Mouse (Mus musculus): ENCODE measurements around the gene Frmd4b.

Gene Frmd4b

DNA sequence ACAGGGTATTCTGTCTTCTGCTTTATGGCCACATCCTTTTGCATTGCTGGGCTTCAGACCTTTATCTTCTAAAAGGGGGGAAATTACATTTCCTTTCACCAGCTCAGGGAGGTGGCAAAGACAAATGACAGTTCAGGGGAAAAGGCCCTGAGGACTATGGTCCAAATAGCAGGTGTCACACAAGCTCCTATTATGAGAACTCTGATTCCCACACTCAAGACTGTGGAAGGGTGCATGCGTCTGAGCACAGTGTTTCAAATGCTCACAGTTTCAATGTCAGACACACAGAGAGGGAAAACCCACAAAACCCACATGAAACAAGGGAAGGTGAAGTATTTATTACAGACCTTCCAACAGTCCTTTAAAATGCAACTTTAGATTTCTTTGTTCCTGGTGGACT is 246.9 kb downstream of the Frmd4b start:
- POLR2A ChIA-PET: interaction anchor here in 1 of 4 experiments (0.9 to 2.5 kb wide), 2 partner anchors 10 to 12 kb away, joined by 3 to 8 read pairs; no protein-coding TSS in a partner anchor
- CTCF ChIA-PET: interaction anchor here in 1 of 4 experiments (0.8 kb wide), 1 partner anchor 46 kb away, joined by 3 read pairs; no protein-coding TSS in a partner anchor

DNA sequence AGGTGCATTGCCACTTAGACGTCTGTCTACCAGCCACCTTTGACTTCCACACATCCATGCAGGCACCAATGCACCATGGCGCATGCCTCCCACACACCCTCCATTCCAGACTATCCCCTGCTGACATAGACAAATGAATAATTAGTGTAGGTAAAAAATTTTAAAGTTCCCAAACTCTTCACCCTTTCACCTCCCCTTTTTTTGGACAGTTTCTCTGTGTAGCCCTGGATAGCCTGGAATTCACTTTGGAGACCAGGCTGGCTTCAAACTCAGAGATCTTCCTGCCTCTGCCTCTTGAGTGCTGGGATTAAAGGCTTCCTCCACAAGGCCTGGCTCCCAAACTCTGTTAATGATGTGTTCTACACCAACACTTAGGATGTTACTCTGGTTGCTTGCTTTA is 253.5 kb downstream of the Frmd4b start:
- CTCF ChIA-PET: interaction anchor here in 1 of 4 experiments (0.5 kb wide), 1 partner anchor 49 kb away, joined by 3 read pairs; no protein-coding TSS in a partner anchor
- POLR2A ChIA-PET: no interaction called here

DNA sequence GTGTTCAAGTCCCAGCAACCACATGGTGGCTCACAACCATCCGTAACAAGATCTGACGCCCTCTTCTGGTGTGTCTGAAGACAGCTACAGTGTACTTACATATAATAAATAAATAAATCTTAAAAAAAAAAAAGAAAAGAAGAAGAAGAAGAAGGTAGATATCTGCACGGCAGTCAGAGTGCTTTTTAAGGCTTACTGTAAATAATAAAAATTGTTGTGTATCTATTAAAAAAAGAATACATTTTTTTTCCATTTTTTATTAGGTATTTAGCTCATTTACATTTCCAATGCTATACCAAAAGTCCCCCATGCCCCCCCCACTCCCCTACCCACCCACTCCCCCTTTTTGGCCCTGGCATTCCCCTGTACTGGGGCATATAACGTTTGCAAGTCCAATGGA is 259.7 kb downstream of the Frmd4b start:
- POLR2A ChIA-PET: interaction anchor here in 1 of 4 experiments (1.4 to 1.7 kb wide), 2 partner anchors 79 to 152 kb away, joined by 3 to 4 read pairs; partner anchors contain the start of gene Uba3

DNA sequence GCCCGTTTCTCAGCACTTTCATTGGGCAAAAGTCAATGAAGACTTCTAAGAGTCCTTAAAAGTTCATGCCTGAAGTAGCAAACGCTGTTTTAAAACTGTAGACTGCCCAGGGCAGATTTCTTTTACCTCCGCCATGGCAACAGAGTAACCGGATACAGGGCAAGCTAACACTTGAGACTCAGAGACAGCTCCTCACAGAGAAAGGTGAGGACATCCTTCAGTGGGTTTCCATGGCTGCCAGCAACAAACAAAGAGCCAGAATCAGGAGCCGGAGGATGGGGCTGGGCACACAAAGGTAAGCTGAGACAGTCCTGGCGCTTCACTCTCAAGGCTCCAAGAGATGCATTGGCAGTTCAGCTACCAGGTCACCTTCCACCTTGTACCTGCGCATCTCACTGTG is 260.7 kb downstream of the Frmd4b start:
- ChIA-PET CTCF (interaction anchor here in 1 of 4 experiments (0.7 kb wide), 1 partner anchor 10 kb away, joined by 3 read pairs; no protein-coding TSS in a partner anchor), POLR2A (interaction anchor here in 2 of 4 experiments (1.3 to 1.7 kb wide), 3 partner anchors 45 to 78 kb away, joined by 3 to 4 read pairs (median 4); no protein-coding TSS in a partner anchor)

More for the DNA sequence above, 259.7 kb downstream of the Frmd4b start:
- CTCF ChIA-PET: interaction anchor here in 1 of 4 experiments (0.7 kb wide), 1 partner anchor 9 kb away, joined by 3 read pairs; no protein-coding TSS in a partner anchor

DNA sequence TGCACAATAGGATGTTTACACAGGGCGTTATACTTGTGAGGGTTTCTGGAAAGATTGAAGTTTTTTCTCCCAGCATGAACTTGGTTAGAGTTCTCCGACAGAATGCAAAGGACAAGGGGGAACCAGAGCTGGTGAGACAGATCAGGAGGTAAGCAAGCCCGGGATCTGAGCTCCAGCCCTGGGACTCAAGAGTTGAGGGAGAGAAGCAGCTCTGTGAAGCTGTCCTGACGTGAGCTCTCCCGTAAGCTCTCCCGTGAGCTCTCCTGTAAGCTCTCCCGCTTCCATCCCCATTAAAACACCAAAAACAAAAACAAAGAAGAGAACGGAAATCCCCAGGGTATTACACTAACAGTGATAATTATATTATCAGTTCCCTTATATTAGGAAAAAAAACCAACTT is 262.2 kb downstream of the Frmd4b start:
- ChIA-PET CTCF (interaction anchor here in 1 of 4 experiments (0.6 to 0.8 kb wide), 3 partner anchors 9 to 243 kb away, joined by 3 to 4 read pairs (median 3); no protein-coding TSS in a partner anchor), POLR2A (interaction anchor here in 3 of 4 experiments (0.7 to 1.4 kb wide), 5 partner anchors 40 to 150 kb away, joined by 3 to 4 read pairs (median 3); partner anchors contain the start of gene Uba3 (in 1 of the 3))

DNA sequence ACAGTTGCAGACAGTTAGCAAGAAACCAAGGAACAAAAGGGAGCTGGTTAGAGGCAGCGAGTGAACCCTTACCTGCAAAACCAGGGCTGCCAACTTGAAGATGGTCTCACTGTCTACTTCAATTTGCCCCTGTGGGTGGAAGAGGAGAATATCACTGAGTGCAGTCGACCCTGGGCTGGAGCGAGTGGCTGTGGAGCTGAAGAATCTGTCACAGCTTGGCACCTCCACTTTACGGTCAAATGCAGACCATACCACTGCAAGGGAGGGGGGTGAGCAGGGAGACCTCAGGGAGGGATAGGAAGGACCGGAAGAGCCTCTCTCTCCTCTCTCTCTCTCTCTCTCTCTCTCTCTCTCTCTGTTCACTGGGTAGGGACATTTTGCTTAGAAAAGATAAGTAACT is 263.4 kb downstream of the Frmd4b start:
- POLR2A ChIA-PET: interaction anchor here in 1 of 4 experiments (0.8 to 1.1 kb wide), 3 partner anchors 26 to 43 kb away, joined by 3 read pairs; no protein-coding TSS in a partner anchor
- CTCF ChIA-PET: interaction anchor here in 2 of 4 experiments (0.5 to 0.6 kb wide), 2 partner anchors 250 to 501 kb away, joined by 3 to 5 read pairs; no protein-coding TSS in a partner anchor

DNA sequence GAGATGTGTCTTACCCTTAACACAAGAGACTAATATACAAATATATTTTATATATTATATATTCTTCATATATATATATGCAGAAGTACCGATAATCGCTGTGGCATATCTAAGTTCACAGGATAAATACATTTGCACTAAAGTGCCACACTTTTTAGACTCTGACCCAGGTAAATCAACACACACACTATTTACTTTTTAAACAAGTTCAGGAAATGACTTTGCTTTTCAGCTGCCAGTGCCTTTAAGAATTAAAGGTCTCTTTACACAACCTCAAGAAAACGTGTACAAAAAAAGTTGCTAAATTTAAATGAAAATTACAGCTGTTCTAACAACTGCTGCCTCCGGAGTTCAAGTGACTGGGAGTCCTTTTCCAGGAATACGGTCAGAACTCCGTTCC is 264.0 kb downstream of the Frmd4b start:
- CTCF ChIA-PET: interaction anchor here in 1 of 4 experiments (0.6 kb wide), 1 partner anchor 249 kb away, joined by 3 read pairs; no protein-coding TSS in a partner anchor
- POLR2A ChIA-PET: interaction anchor here in 2 of 4 experiments (0.8 to 1.6 kb wide), 4 partner anchors 25 to 47 kb away, joined by 3 read pairs; no protein-coding TSS in a partner anchor

DNA sequence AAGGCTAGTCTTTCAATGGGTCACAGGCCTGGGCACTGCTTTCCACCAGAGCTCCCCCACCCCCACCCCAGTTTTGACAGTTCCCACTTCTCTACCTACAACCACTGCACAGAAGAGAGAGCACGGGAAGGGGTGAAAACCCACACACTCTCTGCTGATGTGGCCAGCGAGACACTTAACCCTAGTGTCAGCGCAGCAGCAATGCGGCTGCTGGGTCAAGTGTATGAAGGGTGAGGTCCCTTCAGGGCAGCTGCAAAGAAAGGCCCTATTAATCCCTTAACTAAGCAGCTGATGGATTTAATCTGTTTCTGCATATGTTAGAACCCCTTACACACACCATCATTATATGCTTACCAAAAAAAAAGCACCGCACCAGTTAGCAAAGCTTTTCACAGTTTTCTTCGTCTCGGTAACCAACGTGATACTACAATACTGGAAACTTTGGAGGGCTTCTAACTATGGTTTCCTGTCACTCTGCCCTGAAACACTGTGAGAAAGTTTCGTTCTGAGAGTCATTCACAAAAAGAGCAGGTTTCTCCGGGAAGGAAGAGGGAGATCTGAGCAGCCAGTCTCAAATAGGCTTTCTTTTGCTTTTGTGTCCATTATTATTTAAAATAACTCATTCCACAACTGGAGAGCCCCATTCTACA is 264.7 kb downstream of the Frmd4b start:
- ChIA-PET CTCF (no interaction called here), POLR2A (interaction anchor here in 1 of 4 experiments (0.6 to 1.6 kb wide), 2 partner anchors 46 to 61 kb away, joined by 3 read pairs; no protein-coding TSS in a partner anchor)

DNA sequence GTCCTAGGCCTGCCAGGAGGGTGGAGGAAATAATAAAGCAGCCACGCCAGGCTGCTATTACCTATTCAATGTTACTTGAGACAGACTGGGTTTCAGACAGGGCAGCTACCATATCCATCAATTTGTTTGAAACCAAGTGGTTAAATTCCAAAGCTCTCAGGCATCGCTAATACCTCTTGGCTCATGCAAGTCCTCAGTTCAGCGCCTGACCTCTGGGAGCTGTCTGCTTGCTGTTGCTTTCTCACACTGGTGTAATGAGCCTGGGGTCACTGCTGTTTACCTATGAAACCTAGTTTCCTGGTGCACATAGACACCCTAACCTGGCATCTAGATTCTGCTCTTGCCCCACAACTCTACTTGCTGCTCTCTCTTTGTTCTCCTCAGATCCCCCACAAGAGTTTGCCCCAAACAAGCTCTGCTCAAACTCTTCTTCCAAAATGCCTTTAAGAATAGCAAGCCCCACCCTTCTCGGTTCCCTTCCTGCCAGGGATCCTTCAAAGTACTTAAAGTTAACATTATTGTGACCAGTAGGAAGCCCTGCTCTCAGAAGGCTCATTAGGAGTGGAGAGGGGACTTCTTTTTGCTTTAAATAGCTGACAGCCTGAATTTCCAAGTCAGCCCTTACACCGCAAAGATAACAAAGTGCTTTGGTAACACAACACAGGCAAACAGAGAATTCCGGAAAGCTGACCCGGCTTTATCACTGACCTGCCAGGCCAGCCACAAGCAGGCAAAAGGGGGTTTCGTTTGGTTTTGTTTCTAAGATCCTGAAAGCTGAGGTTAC is 267.8 kb downstream of the Frmd4b start:
- ChIA-PET POLR2A (interaction anchor here in 2 of 4 experiments (0.6 to 2.1 kb wide), 7 partner anchors 9 to 565 kb away, joined by 3 to 6 read pairs (median 3); no protein-coding TSS in a partner anchor), CTCF (interaction anchor here in 3 of 4 experiments (0.5 to 1.4 kb wide), 5 partner anchors 19 to 269 kb away, joined by 3 to 7 read pairs (median 3); no protein-coding TSS in a partner anchor)

DNA sequence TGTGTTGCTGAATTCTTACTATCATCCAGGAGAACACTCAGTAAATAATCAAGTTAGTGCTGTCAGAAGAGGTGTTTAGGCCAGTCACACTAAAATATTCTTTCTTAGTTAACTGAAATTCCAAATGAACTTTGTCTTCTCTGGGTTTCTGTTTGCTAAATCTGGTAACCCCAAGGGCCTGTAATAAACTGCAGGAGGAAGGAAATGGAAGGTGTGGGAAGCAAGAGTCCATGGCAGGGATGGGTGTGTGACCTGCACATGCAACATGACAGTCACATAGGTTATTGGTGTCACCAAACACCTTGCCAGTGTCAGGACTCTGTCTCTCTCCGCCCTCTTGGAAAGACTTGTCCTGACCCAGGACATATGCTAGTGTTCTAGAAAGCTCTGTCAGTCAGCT is 270.4 kb downstream of the Frmd4b start:
- CTCF ChIA-PET: interaction anchor here in 2 of 4 experiments (0.6 kb wide), 2 partner anchors 9 to 52 kb away, joined by 3 to 4 read pairs; no protein-coding TSS in a partner anchor
- POLR2A ChIA-PET: interaction anchor here in 2 of 4 experiments (0.7 to 1.6 kb wide), 3 partner anchors 7 to 111 kb away, joined by 3 read pairs; no protein-coding TSS in a partner anchor

DNA sequence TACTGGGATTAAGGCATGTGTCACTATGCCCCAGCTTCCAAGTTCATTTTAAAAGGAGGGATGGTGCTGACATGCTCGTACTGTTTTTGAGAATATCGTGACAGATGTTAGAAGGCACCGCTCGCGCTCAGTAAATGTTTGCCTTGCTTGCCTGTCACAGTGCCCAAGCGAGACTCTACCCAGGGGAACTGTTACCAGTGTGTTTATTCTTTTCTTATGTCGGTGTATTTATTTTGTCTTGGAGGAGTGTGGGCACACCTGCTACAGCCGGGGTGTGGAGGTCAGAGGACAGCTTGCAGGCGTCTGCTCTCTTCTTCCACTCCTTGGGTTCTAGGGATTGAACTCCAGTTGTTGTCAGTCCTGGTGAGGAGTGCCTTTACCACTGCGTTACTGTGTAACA is 270.8 kb downstream of the Frmd4b start:
- ChIA-PET POLR2A (interaction anchor here in 2 of 4 experiments (0.7 to 1.6 kb wide), 2 partner anchors 25 to 112 kb away, joined by 3 to 5 read pairs; no protein-coding TSS in a partner anchor), CTCF (interaction anchor here in 2 of 4 experiments (0.6 kb wide), 2 partner anchors 9 to 52 kb away, joined by 3 to 4 read pairs; no protein-coding TSS in a partner anchor)

DNA sequence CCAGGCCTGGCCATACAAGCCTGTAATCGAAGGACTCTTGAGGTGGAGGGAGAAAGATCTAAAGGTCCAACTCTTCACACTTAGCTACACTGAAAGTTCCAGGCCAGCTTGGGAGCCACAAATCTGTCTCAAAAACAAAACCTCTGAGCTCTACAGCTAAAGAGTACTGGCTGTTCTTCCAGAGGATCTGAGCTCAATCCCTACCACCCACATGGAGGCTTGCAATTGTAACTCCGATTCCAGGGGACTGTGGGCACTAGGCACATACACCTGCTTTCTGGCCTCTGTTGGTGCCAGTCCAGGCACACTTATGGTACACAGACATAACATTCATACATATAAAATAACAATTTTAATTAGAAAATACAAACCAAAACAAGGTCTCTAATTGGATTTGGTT is 271.4 kb downstream of the Frmd4b start:
- ChIA-PET POLR2A (interaction anchor here in 2 of 4 experiments (1.2 to 1.6 kb wide), 2 partner anchors 25 to 35 kb away, joined by 3 to 5 read pairs; no protein-coding TSS in a partner anchor), CTCF (no interaction called here)

DNA sequence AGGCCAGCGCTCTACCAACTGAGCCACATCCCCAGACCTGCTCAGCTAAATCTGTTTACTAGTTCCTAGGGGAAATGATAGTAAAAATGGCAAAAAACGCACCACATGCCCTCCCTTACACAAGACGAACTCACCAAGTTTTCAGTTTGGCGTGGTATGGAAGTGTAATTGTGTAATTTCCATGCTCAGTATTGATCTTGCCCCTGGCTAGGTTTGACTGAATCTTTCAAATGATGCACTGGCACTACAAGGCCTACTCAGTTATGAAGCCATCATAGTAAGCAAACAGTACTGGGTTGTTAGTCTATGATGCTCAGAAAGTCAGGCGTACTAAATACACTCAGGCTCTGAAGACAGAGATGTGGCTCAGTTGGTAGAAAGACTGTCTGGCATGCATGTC is 275.2 kb downstream of the Frmd4b start:
- CTCF ChIA-PET: no interaction called here
- POLR2A ChIA-PET: no interaction called here

DNA sequence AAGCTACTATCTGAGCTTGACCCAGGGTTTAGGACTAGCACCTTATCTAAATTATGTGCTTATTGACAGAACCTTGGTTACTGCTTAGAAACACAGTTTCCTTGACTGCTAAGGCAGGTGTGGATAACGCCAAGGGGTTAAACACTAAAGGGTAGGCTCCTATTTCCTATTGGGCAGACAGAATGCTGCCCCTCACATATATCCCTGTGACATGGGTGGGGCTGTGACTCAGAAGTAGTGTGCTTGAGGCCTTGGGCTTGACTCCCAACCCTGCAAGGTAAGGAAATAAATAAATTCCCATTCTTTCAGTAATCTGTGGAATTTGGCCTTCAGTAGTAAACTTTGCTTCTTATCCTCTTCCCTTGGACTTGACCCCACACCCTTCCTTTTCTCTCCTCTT is 275.7 kb downstream of the Frmd4b start:
- POLR2A ChIA-PET: interaction anchor here in 1 of 4 experiments (1.1 kb wide), 1 partner anchor 71 kb away, joined by 3 read pairs; no protein-coding TSS in a partner anchor
- CTCF ChIA-PET: no interaction called here

DNA sequence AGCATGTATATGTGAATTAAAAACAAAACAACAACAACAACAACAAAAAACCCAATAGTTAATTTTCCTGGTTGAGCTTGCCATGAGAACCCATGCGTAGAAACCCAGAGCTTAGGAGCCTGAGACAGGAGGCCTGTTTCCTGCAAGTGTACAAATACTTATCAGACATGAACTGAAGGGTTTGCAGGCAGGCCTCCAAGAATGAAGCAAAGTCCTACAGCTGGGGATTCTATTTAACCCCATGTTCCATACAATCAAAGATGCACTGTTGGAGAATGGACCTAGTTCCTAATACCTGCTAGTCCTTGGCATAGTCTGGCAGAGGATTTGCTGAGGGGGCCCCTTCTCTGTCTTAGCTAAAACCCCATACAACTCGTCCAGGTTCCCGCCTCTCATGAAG is 276.2 kb downstream of the Frmd4b start:
- CTCF ChIA-PET: no interaction called here

DNA sequence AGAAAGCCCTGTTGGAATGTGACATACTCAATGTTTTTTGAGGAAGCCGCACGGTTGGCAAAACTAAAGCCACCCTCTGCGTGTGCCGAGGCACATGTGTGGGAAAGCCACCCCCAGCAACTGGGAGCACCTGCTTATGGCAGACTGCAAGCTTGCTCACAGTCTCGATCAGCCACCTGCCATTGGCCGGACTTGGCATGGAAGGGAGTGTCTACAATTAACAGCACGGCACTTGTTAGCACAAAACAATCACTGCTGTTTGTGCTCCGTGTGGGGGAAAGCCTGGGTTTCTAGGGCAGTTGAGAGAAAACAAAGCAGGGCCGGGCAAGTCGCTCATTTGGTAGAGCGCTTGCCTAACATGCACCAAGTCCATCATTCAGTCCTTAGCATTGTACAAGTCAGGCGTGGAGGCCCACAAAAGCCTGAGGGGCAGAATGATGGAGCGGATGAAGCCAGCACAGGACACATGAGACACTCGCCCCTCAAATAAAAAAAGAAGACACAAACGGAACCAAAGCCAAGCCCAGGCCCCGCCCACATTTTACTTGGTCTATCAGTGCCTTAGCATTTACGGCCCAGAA is 277.0 kb downstream of the Frmd4b start:
- CTCF ChIA-PET: interaction anchor here in 2 of 4 experiments (0.5 to 1.5 kb wide), 3 partner anchors 28 to 104 kb away, joined by 4 to 7 read pairs (median 4); no protein-coding TSS in a partner anchor
- POLR2A ChIA-PET: interaction anchor here in 2 of 4 experiments (0.6 to 2.0 kb wide), 9 partner anchors 8 to 1653 kb away, joined by 3 to 6 read pairs (median 3); no protein-coding TSS in a partner anchor

More for the DNA sequence above, 276.2 kb downstream of the Frmd4b start:
- POLR2A ChIA-PET: interaction anchor here in 1 of 4 experiments (1.1 to 2.0 kb wide), 2 partner anchors 56 to 72 kb away, joined by 3 to 4 read pairs; no protein-coding TSS in a partner anchor

DNA sequence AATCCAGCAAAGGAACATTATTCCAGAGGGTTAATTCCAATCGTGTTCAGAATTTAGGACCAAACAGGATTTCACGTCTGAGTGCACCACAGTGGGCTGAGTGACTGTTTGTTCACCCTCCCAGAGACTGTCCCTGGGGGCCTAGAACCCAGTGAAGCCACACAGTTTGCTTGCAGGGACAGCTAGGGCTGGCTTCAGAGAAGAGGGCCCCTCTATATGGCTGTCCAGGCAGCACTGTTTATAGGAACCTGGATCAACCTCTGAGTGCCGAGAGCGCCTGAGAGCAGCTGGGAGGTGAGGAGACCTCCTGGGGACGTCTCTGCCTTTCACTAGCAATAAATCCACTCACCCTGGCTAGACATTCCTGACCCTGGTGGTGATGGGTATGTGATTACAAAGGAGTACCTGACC is 278.1 kb downstream of the Frmd4b start:
- ChIA-PET POLR2A (interaction anchor here in 3 of 4 experiments (0.7 to 2.0 kb wide), 9 partner anchors 9 to 96 kb away, joined by 3 to 6 read pairs (median 3); no protein-coding TSS in a partner anchor), CTCF (interaction anchor here in 3 of 4 experiments (0.6 to 1.5 kb wide), 3 partner anchors 27 to 78 kb away, joined by 4 to 9 read pairs (median 4); no protein-coding TSS in a partner anchor)
